Mouse (Mus musculus) heart, adult 11 months (tissue): ENCODE data around the gene Zcwpw1.
A peak's percentile ranks its signal among the peaks of the same experiment; 100 is the strongest.
"Not testable (repeated sequence)": the region's sequence is repeated elsewhere in the genome, so short reads cannot be mapped to it uniquely, and the experiment has no call there.

Experiments
- DNase-seq: peaks from one replicate; pipeline ENCODE4 v3.0.0; 2022

Gene Zcwpw1

DNA sequence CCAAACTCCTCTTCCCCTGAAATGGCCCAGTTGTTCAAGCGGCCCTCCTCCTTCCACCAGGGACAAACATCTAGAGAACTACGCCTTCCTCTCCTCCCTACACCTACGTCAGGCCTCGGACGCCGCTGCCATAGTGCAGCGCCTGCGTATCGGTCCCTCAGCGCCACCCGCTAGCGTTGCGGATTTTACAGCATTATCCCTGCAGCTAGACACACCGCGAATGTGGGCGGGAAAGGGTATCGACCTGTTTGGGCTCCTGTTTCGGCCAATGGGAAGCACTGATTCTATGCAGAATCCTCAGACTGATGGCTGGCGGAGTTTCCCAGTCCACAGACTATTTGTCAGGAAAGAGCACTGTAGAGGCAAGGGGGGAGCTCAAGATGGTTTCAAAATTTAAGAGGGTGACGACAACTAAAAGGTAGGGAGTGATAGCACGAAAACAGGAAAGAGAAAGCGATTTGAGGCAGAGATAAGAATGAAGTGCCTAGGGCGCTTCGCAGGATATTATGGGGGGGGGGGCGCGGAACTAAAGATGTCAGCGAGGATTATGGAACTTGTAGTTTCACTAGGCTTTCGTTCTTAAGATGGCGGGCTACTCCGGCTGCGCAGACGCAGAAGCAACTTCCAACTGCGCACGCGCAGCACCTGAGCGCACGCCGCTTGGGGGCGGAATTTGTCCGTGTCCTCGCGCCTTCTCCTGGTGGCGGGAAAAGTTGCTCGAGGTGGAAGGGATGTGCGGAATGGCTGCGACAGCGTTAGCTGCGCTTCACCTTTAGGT is at the start of gene Zcwpw1, which contains the start of gene Mepce:
TSS of gene Zcwpw1 (plus strand) at position 648 of the 778 bp plus-strand sequence.
TSS of gene Mepce (minus strand) at position 505 of the 778 bp plus-strand sequence.
- DNase-seq: peak; percentile 99

DNA sequence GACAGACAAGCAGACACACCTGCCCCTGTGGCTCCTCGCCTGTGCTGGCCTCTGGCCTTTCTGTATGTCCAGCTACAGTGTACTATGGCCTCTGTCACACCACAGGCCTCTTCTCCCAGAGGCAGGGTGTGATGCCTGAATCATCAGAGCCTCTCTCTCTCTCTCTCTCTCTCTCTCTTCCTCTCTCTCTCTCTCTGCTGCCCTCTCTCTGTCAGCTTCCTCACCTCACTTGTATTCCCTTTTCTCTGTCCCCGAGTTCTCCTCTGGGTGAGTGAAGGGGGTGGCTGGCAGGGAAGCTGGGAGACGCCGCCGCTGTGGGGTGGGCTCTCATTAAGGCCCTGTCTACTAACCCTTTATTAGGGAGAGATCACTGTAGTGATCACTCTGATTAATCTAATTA is 49.1 kb upstream of the Zcwpw1 start:
- DNase-seq: no peak

- DNase-seq: no peak
Measured at GRCm38 (mm10) chr5:137739471-137739870, 48.1 kb upstream of the Zcwpw1 start.

GRCm38 (mm10) chr5:137740506-137740905 is 47.1 kb upstream of the Zcwpw1 start:
- peak; percentile 92 for DNase-seq

DNA sequence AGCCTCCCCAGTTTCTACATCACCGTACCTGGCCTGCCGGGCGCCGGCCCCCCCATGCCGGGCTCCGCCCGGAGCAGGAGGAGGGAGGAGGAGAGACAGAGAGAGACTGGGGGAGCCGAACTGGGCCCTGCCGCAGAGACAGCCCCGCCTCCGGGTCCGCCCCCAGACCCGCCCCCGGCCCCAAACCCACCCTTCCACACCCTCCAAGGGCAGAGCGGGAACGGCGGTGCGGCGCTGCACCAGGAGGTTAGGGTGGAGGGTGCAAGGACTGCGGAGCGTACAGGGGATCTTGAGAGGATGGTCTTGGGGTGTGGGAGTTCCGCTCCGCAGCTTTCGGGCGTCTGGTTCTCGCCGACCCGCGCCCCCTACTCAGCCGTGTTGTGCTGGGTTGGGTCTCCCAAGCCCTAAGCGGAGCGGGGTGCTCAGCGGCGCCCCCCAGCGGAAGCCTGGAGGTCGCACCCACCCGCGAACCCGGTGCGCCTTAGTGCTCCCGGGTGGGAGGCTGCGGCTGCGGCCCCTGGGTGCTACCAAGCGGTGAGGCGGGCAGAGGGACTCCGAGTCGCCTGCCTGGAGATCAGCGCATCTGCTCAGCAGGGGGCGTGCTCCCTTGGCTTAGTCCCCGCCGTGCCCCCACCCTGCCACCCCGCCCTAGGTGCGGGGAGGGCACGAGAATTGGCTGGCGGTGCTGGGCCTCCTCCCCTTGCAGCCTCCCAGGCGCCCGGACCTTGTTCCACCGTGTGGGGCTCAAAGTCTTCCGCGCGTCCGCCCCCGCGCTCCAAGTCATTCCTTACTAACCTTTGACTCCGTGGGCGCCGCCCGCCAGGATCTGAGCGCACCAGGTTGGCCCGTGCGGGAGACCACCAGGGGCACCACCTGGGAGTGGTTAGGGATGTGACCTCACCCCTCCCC is 46.3 kb upstream of the Zcwpw1 start, which contains the start of gene Nyap1:
TSS of gene Nyap1 (minus strand) at position 585 of the 909 bp plus-strand sequence.
- peak; percentile 97 for DNase-seq

DNA sequence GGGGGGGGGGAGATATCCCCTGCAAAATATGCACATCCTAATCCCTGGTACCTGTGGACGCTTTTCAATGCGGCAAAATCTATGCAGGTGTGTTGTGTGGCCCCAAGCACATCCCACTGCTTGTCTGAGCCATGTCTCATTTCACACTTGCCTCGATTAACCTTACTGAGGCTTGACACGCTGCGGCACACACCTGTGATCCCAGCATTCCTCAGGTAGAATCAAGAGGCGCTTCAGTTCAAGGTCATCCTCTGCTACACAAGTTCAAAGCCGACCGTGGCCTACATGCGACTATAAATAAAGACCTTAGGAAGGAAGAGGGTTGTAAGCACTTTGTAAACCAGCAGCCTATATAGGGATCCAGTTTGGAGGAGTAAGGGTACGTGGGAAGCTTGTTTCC is 45.5 kb upstream of the Zcwpw1 start:
- DNase-seq: peak; percentile 80

GRCm38 (mm10) chr5:137742836-137743235 is 44.8 kb upstream of the Zcwpw1 start:
- DNase-seq: peak; percentile 88

DNA sequence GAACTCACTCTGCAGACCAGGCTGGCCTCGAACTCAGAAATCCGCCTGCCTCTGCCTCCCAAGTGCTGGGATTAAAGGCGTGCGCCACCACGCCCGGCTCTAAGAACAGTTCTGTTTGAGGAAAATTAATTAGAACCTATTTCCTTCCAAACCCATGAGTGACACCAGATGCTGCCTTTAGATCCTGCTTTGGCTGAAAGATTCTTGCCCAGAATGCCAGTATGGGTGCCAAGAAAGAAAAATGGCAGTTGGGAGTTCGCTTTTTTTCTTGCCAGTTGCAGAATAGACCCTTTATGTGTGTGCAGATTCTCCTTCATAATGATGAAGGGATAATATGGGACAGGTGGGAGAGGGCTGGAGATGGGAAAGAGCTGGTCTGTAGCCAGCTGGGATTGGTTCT is 43.4 kb upstream of the Zcwpw1 start:
- peak; percentile 84 for DNase-seq

GRCm38 (mm10) chr5:137745214-137746171 is 42.1 kb upstream of the Zcwpw1 start, which contains the start of gene Tsc22d4:
Gene Tsc22d4 (plus strand): TSS chr5:137745730.
- DNase-seq: peak; percentile 100

DNA sequence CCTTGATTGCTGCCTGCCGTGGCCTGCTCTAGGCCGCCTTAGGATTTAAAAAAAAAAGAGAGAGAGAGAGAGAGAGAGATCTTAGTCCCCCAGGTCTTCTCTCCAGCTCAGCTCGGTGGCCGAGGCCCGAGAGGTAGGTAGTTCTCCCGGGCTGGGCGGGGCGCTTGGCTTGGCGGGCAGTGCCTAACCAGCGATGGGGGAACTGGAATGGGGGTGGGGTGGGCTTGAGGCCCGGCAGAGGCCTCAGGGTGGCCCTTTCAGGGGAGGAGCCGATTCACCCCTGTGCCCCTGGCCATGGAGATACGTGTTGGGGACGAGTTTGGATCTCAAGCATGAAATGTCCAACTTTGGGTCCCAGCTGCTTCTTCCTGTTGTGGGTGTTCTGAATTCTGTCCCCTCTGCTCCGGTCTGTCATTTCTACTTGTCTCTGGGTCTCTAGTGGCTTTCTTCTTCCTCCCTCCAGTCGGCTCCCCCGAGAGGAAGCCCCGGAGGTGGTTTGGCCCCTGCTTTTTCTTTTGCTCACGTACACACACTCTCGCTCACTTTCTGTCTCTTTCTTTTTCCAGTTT is 41.2 kb upstream of the Zcwpw1 start:
- DNase-seq: peak; percentile 98

GRCm38 (mm10) chr5:137746851-137747325 is 40.7 kb upstream of the Zcwpw1 start:
- DNase-seq: peak; percentile 97

DNA sequence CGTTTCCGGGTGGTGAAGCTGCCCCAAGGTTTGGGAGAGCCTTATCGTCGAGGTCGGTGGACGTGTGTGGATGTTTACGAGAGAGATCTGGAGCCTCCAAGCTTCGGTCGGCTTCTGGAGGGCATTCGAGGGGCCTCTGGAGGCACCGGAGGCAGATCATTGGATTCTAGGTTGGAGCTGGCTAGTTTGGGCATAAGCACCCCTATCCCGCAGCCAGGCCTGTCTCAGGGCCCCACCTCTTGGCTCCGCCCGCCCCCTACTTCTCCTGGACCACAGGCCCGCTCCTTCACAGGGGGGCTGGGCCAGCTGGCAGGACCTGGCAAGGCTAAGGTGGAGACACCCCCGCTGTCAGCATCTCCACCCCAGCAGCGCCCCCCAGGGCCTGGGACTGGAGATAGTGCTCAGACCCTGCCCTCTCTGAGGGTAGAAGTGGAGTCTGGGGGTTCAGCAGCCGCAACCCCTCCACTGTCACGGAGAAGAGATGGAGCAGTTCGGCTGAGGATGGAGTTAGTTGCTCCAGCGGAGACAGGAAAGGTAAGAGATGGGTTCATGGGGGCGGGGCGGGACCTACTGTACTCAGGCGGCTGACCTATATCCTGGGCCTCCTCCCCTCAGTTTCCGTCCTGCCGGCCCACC is 40.2 kb upstream of the Zcwpw1 start:
- peak; percentile 98 for DNase-seq

DNA sequence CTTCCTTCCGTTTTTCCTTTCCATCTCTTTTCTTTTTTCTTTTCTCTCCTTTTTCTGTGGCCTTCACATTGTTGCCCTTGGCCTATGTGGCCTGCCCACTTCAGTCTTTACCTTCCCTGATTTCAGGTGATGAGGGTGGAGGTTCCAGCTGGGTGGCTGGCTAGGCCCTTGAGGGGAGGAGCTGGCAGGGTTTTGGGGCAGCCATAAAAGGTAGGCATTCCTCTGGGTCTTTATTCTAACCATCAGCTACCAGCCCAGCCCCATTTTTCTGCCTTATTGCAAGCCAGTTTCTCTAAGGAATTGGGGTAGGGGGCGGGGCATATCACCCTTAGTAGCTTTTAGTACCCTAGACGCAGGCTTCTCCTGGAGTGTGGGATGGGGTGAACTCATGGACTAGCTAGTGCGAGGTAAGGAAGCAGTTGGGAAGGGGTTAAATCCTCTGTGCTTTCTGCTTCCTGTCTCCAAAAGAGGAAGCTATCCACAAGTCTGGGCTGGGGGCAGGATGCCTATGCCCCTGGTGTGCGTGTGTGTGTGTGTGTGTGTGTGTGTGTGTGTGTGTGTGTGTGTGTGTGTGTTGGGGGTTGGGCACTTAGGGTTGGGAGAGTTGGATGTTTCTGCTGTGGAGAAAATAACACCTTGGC is 39.3 kb upstream of the Zcwpw1 start:
- peak; percentile 96 for DNase-seq

DNA sequence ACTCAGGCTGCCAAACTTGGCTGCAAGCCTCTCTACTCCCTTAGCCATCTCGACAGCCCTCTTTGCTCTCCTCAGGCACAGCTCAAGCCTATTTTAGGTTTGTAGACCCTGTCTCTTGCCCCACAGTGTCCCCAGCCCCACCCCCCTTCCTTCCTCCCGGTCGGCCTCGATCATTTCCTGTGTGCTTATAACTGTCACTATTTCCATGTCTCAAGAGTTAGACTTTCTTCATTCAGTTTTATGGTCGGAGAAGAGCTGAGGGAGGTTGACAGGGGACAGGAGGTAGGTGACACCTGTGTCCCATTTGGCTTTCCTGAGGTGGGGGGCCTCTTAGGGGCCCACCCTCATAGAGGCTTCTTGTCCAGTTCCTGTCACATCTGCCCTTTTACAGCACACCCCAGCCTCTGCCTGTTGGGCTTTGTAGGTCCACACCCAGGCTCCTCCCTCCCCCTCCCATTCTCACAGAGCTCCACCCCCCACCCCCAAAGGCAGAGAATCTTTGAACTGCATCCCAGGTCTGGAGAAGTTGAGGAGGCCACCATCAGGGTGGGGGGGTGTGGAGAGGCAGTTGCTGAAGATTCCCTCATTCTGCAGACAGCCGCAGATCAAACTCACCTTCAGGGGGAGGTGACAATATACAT is 38.3 kb upstream of the Zcwpw1 start:
- peak; percentile 96 for DNase-seq

- not testable (repeated sequence) for DNase-seq
Measured at GRCm38 (mm10) chr5:137750212-137750611, 37.4 kb upstream of the Zcwpw1 start.

- peak; percentile 94 for DNase-seq
Measured at GRCm38 (mm10) chr5:137751221-137751887, 36.2 kb upstream of the Zcwpw1 start.

GRCm38 (mm10) chr5:137751988-137752387 is 35.6 kb upstream of the Zcwpw1 start:
- DNase-seq: peak; percentile 90

GRCm38 (mm10) chr5:137753111-137753832 is 34.3 kb upstream of the Zcwpw1 start:
- DNase-seq: peak; percentile 97

- DNase-seq: peak; percentile 85
Measured at GRCm38 (mm10) chr5:137755425-137755824, 32.2 kb upstream of the Zcwpw1 start.
